Mouse (Mus musculus): Measurements from ENCODE around the gene Trim17. TPM values are rescaled to one million over a fixed set of nuclear protein-coding genes. Genes with fewer than 3 reads are reported as not detected.

Trim17 gene
- polyA plus RNA-seq, 1 experiment from 2014 or later: 0.76 TPM

DNA sequence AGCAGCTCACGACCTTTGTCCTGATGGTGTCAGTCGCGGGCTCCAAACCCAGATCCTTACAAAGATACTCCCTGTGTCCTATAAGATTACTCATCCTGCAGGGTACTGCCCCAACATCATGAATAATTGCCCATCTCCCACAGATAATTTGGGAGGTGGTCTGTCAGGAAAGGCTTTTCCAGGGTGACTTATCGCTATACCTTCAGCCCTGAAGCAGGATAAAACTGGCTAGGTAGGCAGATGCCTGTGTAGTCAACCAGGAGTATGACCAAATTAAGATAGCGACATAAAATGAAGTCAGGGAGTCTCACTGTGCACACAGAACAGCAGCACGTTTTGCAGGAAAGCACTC lies 15.4 kb upstream of the Trim17 start:
- H3K9ac ChIP-seq: peak overlapping the region; percentile 98
- peak overlapping the region; percentile 98 for H3K4me3 ChIP-seq (replicated peaks; ENCODE audit: low read length)
- H3K27me3 ChIP-seq (ENCODE audit: control insufficient read depth, insufficient read depth, low read length): no peaks in the 10 kb centered on the region
- peaks cover 19% of the 10 kb centered on the region for H3K4me1 ChIP-seq (replicated peaks; ENCODE audit: control insufficient read depth, insufficient read depth, low read length)
- DNase-seq (ENCODE audit: low spot score) (no peak), ATAC-seq (ENCODE audit: low FRiP score) (no peak; the same call in 1 of the 2 replicates)
- peaks cover 28% of the 10 kb centered on the region for H3K36me3 ChIP-seq (replicated peaks; ENCODE audit: control insufficient read depth, insufficient read depth)
- H3K9me3 ChIP-seq (ENCODE audit: control insufficient read depth, low read length): no peaks in the 10 kb centered on the region
- H3K27ac ChIP-seq: peak overlapping the region; percentile 93
- WGBS: 9% methylated on average over 6 of the region's 6 CpGs
- H3K4me2 ChIP-seq (replicated peaks): peak overlapping the region; percentile 79

DNA sequence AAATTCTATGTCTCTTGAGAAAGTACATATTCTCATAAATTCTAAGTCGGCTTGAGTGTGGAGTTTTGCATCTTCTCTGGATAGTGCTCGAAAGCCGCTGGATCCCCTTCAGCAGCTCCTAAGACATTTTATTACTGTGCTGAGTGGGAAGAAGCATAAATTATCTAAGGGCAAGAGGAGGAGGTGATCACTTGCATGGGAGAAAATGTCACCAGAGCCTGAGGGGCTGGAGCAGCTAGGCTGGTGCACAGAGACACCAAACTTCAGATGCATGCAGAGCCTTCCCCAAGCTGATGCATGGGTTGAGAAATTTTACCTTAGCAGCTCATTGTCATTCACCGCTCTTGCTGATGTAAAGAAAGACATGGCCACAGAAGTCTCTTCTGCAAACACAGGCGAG lies 10.3 kb upstream of the Trim17 start:
- Histone ChIP-seq H3K9ac (no peak overlapping the region), H3K27ac (no peak overlapping the region)

DNA sequence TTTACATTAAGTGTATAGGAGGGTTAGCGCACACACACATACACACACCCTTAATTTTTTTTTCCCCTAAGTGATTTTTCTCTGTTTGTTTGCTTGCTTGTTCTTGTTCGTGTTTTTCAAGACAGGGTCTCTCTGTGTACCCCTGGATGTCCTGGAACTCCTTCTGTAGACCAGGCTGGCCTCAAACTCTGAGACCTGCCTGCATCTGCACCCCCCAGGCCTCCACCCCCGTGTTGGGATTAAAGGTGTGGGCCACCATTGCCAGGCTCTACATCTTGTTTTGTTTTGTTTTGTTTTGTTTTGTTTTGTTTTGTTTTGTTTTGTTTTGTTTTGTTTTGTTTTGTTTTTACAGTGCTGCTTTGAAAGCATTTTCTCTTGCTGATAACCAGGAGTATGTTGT lies 7.2 kb upstream of the Trim17 start:
- no peak for ATAC-seq (ENCODE audit: low FRiP score)
- DNase-seq (ENCODE audit: low spot score): no peak
- H3K36me3 ChIP-seq (replicated peaks; ENCODE audit: control insufficient read depth, insufficient read depth): no peaks in the 10 kb centered on the region
- peak overlapping the region; percentile 100 for H3K27ac ChIP-seq
- peak overlapping the region; percentile 47 for H3K4me3 ChIP-seq (replicated peaks; ENCODE audit: low read length)
- H3K4me1 ChIP-seq (replicated peaks; ENCODE audit: control insufficient read depth, insufficient read depth, low read length): peaks cover 23% of the 10 kb centered on the region
- H3K9me3 ChIP-seq (ENCODE audit: control insufficient read depth, low read length): no peaks in the 10 kb centered on the region
- WGBS: 80% methylated on average over 3 of the region's 3 CpGs
- peak overlapping the region; percentile 95 for H3K9ac ChIP-seq
- no peaks in the 10 kb centered on the region for H3K27me3 ChIP-seq (ENCODE audit: control insufficient read depth, insufficient read depth, low read length)
- peak overlapping the region; percentile 82 for H3K4me2 ChIP-seq (replicated peaks)

More for the DNA sequence above, 10.3 kb upstream of the Trim17 start:
- ATAC-seq (ENCODE audit: low FRiP score) (no peak), DNase-seq (ENCODE audit: low spot score) (no peak)
- Histone ChIP-seq H3K4me2 (replicated peaks) (no peak overlapping the region), H3K4me1 (replicated peaks; ENCODE audit: control insufficient read depth, insufficient read depth, low read length) (peaks cover 6% of the 10 kb centered on the region), H3K9me3 (ENCODE audit: control insufficient read depth, low read length) (no peaks in the 10 kb centered on the region), H3K4me3 (replicated peaks; ENCODE audit: low read length) (no peak overlapping the region), H3K27me3 (ENCODE audit: control insufficient read depth, insufficient read depth, low read length) (no peaks in the 10 kb centered on the region), H3K36me3 (replicated peaks; ENCODE audit: control insufficient read depth, insufficient read depth) (no peaks in the 10 kb centered on the region)
- WGBS: 85% methylated on average over 5 of the region's 5 CpGs

DNA sequence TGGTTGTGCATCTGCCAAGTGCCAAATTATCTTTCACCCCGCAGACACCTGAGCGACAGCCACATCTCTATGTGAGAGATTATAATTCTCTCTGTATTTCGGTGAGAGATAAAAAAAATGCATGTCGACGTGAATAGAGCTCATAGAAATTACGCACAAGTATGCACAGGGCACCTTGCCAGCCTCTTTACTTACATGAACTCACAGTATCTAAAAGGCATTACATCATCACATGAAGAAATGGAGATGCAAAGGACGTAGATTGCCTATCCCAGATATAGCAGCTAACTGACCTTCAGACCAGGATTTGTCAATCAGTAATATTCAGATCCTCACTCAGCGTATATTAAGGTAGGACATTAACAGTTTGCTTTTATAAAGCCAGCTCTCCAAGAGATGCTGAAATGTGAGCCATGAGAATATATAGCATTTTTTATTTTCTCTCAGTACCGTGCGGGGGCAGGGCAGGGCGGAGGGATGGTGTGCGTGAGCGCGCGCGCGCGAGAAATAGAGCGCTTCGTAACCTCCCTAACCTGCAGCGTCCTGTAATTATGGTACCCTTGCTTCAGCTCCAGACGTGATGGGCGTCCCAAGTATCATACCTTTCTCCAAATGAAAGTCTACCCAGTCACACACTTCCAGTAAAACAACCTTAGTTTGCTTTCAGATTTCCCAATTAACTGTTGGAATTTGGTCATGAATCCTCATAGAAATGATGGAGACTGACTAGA lies 6.5 kb upstream of the Trim17 start:
- Histone ChIP-seq H3K4me1 (replicated peaks; ENCODE audit: control insufficient read depth, insufficient read depth, low read length) (peaks cover 27% of the 10 kb centered on the region), H3K36me3 (replicated peaks; ENCODE audit: control insufficient read depth, insufficient read depth) (no peaks in the 10 kb centered on the region), H3K27me3 (ENCODE audit: control insufficient read depth, insufficient read depth, low read length) (no peaks in the 10 kb centered on the region), H3K27ac (peak overlapping the region; percentile 100), H3K4me3 (replicated peaks; ENCODE audit: low read length) (peak overlapping the region; percentile 47), H3K4me2 (replicated peaks) (peak overlapping the region; percentile 82), H3K9ac (peak overlapping the region; percentile 95), H3K9me3 (ENCODE audit: control insufficient read depth, low read length) (no peaks in the 10 kb centered on the region)
- peak; percentile 75 for DNase-seq (ENCODE audit: low spot score)
- WGBS: 8% methylated on average over 23 of the region's 23 CpGs
- ATAC-seq (ENCODE audit: low FRiP score): peak; percentile 71

DNA sequence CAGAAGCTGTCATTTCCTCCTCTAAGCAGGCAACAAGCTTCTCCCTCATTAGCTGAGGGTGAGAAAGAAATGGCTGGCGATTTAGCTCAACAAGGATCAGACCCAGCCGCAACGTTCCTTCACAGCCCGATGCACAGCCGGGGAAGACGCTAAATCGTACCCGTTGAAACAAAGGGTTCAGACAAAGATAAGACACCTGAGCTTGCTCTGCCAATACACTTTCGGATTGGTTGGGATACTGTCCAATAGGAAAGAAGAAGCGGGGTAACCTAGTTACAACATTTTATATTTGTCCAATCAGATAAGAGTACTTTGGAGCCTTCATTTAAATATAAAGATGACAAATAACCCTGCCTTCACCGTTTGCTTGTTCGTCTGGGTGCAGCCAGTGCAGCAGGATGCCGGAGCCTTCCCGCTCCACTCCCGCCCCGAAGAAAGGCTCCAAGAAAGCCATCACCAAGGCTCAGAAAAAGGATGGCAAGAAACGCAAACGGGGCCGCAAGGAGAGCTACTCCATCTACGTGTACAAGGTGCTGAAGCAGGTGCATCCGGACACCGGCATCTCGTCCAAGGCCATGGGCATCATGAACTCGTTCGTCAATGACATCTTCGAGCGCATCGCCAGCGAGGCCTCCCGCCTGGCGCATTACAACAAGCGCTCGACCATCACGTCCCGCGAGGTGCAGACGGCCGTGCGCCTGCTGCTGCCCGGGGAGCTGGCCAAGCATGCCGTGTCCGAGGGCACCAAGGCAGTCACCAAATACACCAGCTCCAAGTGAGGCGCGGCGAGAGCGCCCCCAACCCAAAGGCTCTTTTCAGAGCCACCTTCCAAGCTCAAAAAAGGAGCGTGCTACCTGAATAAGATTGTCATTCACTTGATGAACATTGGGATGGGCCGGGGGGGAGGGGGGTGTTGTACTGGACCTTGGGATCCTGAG lies 5.7 kb upstream of the Trim17 start, which contains the start of gene Hist3h2ba:
Hist3h2ba (plus strand) TSS at position 379 of the 938 bp plus-strand sequence.
- Histone ChIP-seq H3K4me2 (replicated peaks) (peak within 1 kb of the TSS; percentile 82), H3K9me3 (ENCODE audit: control insufficient read depth, low read length) (no peaks in the 10 kb centered on the region), H3K27me3 (ENCODE audit: control insufficient read depth, insufficient read depth, low read length) (no peaks in the 10 kb centered on the region), H3K9ac (peak within 1 kb of the TSS; percentile 95), H3K4me1 (replicated peaks; ENCODE audit: control insufficient read depth, insufficient read depth, low read length) (peaks cover 29% of the 10 kb centered on the region), H3K4me3 (replicated peaks; ENCODE audit: low read length) (peak within 1 kb of the TSS; percentile 47), H3K27ac (peak within 1 kb of the TSS; percentile 100), H3K36me3 (replicated peaks; ENCODE audit: control insufficient read depth, insufficient read depth) (no peaks in the 10 kb centered on the region)
- peak; percentile 93 for ATAC-seq (ENCODE audit: low FRiP score)
- under 1% methylated on average over 48 of the region's 48 CpGs for WGBS
- DNase-seq (ENCODE audit: low spot score): peak; percentile 93

DNA sequence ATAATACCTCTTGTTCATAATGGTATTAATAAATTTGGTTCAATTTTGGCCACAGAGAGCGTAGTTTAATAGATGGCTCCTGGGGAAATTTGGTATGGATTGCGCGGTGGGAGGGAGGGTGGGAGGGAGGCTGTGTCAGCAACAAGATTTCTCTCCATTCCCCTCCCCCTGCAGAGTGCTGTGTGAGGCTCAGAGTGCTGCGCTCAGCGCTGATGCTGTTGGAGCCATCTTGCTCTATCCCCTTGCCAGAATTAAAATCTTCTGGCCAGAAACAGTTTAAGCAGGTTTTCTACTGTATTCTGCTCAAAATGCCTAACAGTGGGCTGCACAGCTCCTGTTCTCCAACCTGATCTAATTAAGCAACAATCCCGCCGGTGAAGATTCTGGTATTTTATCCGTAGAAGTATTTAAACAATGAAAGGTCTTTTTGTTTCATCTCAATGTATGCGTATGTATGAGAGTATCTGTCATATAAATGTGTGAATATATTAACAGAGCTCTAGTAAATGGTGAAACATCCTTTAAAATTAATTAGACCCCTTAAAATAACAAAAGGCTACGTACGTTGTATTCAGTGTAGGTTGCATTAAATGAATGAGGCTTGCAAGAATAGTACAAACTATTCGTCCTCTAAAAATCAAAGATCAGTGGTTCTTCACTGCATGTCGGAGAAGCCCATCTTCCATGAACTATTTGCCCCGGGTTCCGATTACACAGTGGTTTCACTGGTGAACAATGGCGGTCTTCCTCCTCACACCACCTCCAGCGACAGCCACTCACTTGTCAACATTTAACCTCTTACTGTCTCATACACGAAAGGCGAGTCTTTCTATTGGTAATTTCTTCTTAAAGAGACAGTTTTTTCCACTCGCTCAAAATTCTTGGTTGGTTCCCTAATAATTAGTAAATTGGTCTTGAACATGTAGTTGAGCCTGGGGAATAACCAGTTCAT lies 4.7 kb upstream of the Trim17 start:
- H3K36me3 ChIP-seq (replicated peaks; ENCODE audit: control insufficient read depth, insufficient read depth): no peaks in the 10 kb centered on the region
- WGBS: 2% methylated on average over 20 of the region's 20 CpGs
- peak; percentile 79 for DNase-seq (ENCODE audit: low spot score)
- H3K27ac ChIP-seq: peak overlapping the region; percentile 100
- H3K9ac ChIP-seq: peak overlapping the region; percentile 95
- peak overlapping the region; percentile 82 for H3K4me2 ChIP-seq (replicated peaks)
- peak overlapping the region; percentile 47 for H3K4me3 ChIP-seq (replicated peaks; ENCODE audit: low read length)
- peaks cover 29% of the 10 kb centered on the region for H3K4me1 ChIP-seq (replicated peaks; ENCODE audit: control insufficient read depth, insufficient read depth, low read length)
- peak; percentile 49 for ATAC-seq (ENCODE audit: low FRiP score)
- H3K27me3 ChIP-seq (ENCODE audit: control insufficient read depth, insufficient read depth, low read length): no peaks in the 10 kb centered on the region
- no peaks in the 10 kb centered on the region for H3K9me3 ChIP-seq (ENCODE audit: control insufficient read depth, low read length)

DNA sequence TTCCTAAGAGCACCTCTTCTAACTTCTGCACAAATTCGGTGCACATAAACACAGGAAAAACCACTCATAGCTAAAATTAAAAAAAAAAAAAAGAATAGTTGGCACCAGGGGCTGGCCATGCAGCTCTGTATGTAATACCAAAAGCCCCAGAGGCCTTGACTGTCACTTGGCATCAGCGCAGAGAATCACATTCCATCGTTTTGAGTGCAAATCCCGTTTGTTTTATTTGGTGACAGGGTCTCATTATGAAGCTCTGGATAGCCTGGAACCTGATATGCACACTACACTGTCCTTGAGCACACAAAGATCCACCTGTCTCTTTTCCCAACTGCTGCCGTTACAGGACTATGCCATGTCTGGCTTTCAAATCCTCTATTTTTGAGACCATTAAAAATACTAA lies 3.3 kb upstream of the Trim17 start:
- 47% methylated on average over 5 of the region's 5 CpGs for WGBS
- peaks cover 32% of the 10 kb centered on the region for H3K4me1 ChIP-seq (replicated peaks; ENCODE audit: control insufficient read depth, insufficient read depth, low read length)

DNA sequence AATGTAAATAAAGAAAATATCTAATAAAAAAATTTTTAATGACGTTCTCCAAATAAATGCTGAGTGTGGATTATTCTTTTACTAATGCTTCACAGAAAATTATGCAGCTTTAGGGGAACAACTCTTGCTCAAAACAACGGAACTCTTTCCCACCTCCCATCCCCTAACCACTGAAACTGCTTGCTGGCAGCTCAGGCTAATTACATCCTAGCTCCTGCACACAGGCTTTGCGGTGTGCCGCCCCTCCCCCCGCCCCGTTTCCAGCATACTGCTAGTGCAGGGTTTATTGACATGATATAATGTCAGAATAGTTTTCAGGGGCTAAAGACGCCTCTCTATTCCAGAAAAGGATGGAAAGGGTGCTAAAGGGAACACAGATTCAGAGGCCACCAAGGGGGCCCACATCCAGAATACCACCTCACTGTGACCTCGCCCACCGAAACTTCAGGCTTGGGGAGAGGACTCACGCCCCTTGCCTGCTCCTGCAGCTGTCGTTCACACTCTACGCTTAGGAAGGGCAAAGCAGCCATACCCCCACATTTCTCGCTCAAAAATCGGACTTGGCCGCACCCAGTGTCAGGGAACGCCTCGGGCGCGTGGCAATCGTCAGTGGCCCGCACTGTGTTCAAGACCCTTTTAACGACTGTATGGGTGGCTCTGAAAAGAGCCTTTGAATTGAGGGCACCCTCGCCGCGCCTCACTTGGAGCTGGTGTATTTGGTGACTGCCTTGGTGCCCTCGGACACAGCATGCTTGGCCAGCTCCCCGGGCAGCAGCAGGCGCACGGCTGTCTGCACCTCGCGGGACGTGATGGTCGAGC lies 925 bp upstream of the Trim17 start:
- H3K9me3 ChIP-seq (ENCODE audit: control insufficient read depth, low read length): no peaks in the 10 kb centered on the region
- under 1% methylated on average over 33 of the region's 33 CpGs for WGBS
- H3K4me3 ChIP-seq (replicated peaks; ENCODE audit: low read length): peak overlapping the region; percentile 77
- DNase-seq (ENCODE audit: low spot score) (peak; percentile 68), ATAC-seq (ENCODE audit: low FRiP score) (peak; percentile 21)
- H3K36me3 ChIP-seq (replicated peaks; ENCODE audit: control insufficient read depth, insufficient read depth): peaks cover 2% of the 10 kb centered on the region; the same call in 1 of the 2 replicates
- H3K9ac ChIP-seq: peak overlapping the region; percentile 97
- peak overlapping the region; percentile 100 for H3K27ac ChIP-seq
- no peaks in the 10 kb centered on the region for H3K27me3 ChIP-seq (ENCODE audit: control insufficient read depth, insufficient read depth, low read length)
- peak overlapping the region; percentile 95 for H3K4me2 ChIP-seq (replicated peaks)
- peaks cover 48% of the 10 kb centered on the region for H3K4me1 ChIP-seq (replicated peaks; ENCODE audit: control insufficient read depth, insufficient read depth, low read length)

More for the DNA sequence above, 3.3 kb upstream of the Trim17 start:
- Histone ChIP-seq H3K27ac (peak overlapping the region; percentile 100), H3K9me3 (ENCODE audit: control insufficient read depth, low read length) (no peaks in the 10 kb centered on the region), H3K4me3 (replicated peaks; ENCODE audit: low read length) (peak overlapping the region; percentile 47; the same call in 1 of the 2 replicates), H3K4me2 (replicated peaks) (peak overlapping the region; percentile 82), H3K9ac (peak overlapping the region; percentile 95), H3K27me3 (ENCODE audit: control insufficient read depth, insufficient read depth, low read length) (no peaks in the 10 kb centered on the region), H3K36me3 (replicated peaks; ENCODE audit: control insufficient read depth, insufficient read depth) (no peaks in the 10 kb centered on the region)
- ATAC-seq (ENCODE audit: low FRiP score) (no peak), DNase-seq (ENCODE audit: low spot score) (no peak)
